ENCODE assay signal across 8 mouse cellular contexts in genomic region chr16:93712966-93713365, GRCm38 (mm10). TPM values are rescaled to one million over a fixed set of nuclear protein-coding genes. Genes with fewer than 3 reads are reported as not detected.
DNase-seq lines count a peak whose midpoint lies in the region; ATAC-seq and TF ChIP-seq lines count a peak whose summit lies in the region.

No protein-coding gene starts in this region.

- ATAC-seq in lung, embryonic 14.5 days (ENCODE audit: insufficient read depth), result no peak
- no peak for ATAC-seq in embryonic facial prominence, embryonic 12.5 days (ENCODE audit: insufficient number of reproducible peaks, insufficient read depth, low FRiP score, low TSS enrichment)
- ATAC-seq in neural tube, embryonic 15.5 days (ENCODE audit: low FRiP score), result no peak
- ATAC-seq in megakaryocyte-erythroid progenitor cell, adult 5-6 weeks (replicated peaks; ENCODE audit: low FRiP score, low TSS enrichment, poor library complexity, severe bottlenecking), result no peak

- H3K27ac ChIP-seq in lung, embryonic 14.5 days (ENCODE audit: low read depth), result no peak overlapping the region
- H3K27ac ChIP-seq in embryonic facial prominence, embryonic 12.5 days, result no peak overlapping the region
- H3K27ac ChIP-seq in limb, embryonic 10.5 days, result no peak overlapping the region
- H3K27ac ChIP-seq in neural tube, embryonic 15.5 days (replicated peaks), result peak overlapping the region; percentile 88; the same call in 1 of the 2 replicates

- no peak for DNase-seq in lung, embryonic 14.5 days
- DNase-seq in lung, postnatal 4 days, result no peak
- DNase-seq in limb, embryonic 10.5 days (ENCODE audit: low spot score), result no peak
- DNase-seq in ovary, adult 18-20 months (ENCODE audit: low spot score), result no peak
- no peak for DNase-seq in heart, postnatal 25 days (ENCODE audit: low spot score)

- peak overlapping the region; percentile 99 for H3K4me2 ChIP-seq in lung, embryonic 14.5 days
- peak overlapping the region; percentile 92 for H3K4me2 ChIP-seq in embryonic facial prominence, embryonic 12.5 days (replicated peaks)
- H3K4me2 ChIP-seq in neural tube, embryonic 15.5 days, result peak overlapping the region; percentile 65

- peaks cover 9% of the 10 kb centered on the region; the same call in 1 of the 2 replicates for H3K4me1 ChIP-seq in lung, embryonic 14.5 days (ENCODE audit: insufficient read depth)
- no peaks in the 10 kb centered on the region for H3K4me1 ChIP-seq in embryonic facial prominence, embryonic 12.5 days
- peaks cover 24% of the 10 kb centered on the region for H3K4me1 ChIP-seq in limb, embryonic 10.5 days
- peaks cover 34% of the 10 kb centered on the region for H3K4me1 ChIP-seq in neural tube, embryonic 15.5 days

- no peaks in the 10 kb centered on the region for H3K9me3 ChIP-seq in lung, embryonic 14.5 days (ENCODE audit: low read depth, low read length)
- no peaks in the 10 kb centered on the region for H3K9me3 ChIP-seq in embryonic facial prominence, embryonic 12.5 days
- no peaks in the 10 kb centered on the region for H3K9me3 ChIP-seq in limb, embryonic 10.5 days (replicated peaks)
- H3K9me3 ChIP-seq in neural tube, embryonic 15.5 days (replicated peaks), result no peaks in the 10 kb centered on the region

- H3K4me3 ChIP-seq in lung, embryonic 14.5 days (ENCODE audit: low read depth, low read length), result peak overlapping the region; percentile 69; the same call in 1 of the 2 replicates
- peak overlapping the region; percentile 64 for H3K4me3 ChIP-seq in embryonic facial prominence, embryonic 12.5 days
- H3K4me3 ChIP-seq in limb, embryonic 10.5 days, result peak overlapping the region; percentile 82; the same call in 1 of the 2 replicates
- H3K4me3 ChIP-seq in neural tube, embryonic 15.5 days (replicated peaks), result peak overlapping the region; percentile 65

- no peak for TF ChIP-seq CTCF in lung, embryonic 14.5 days (IDR thresholded peaks at IDR 0.05; ENCODE audit: low read depth)

- WGBS in lung, embryonic 14.5 days, result 76% methylated on average over 7 of the region's 7 CpGs
- 79% methylated on average over 7 of the region's 7 CpGs for WGBS in embryonic facial prominence, embryonic 12.5 days
- 80% methylated on average over 7 of the region's 7 CpGs for WGBS in limb, embryonic 10.5 days
- 66% methylated on average over 7 of the region's 7 CpGs for WGBS in neural tube, embryonic 15.5 days

- H3K27me3 ChIP-seq in lung, embryonic 14.5 days (ENCODE audit: insufficient read depth, low read length), result peaks cover 7% of the 10 kb centered on the region; the same call in 1 of the 2 replicates
- peaks cover 18% of the 10 kb centered on the region for H3K27me3 ChIP-seq in embryonic facial prominence, embryonic 12.5 days
- peaks cover 33% of the 10 kb centered on the region for H3K27me3 ChIP-seq in limb, embryonic 10.5 days (ENCODE audit: low read depth, poor library complexity, severe bottlenecking)
- H3K27me3 ChIP-seq in neural tube, embryonic 15.5 days (replicated peaks), result peaks cover 3% of the 10 kb centered on the region; the same call in 1 of the 2 replicates

- intact Hi-C loops in heart, postnatal 25 days (cut with DNase I), result no loop called here

- H3K36me3 ChIP-seq in lung, embryonic 14.5 days (ENCODE audit: insufficient read depth), result no peaks in the 10 kb centered on the region
- no peaks in the 10 kb centered on the region for H3K36me3 ChIP-seq in embryonic facial prominence, embryonic 12.5 days
- no peaks in the 10 kb centered on the region for H3K36me3 ChIP-seq in limb, embryonic 10.5 days
- peaks cover 5% of the 10 kb centered on the region; the same call in 1 of the 2 replicates for H3K36me3 ChIP-seq in neural tube, embryonic 15.5 days

- H3K9ac ChIP-seq in lung, embryonic 14.5 days, result no peak overlapping the region
- H3K9ac ChIP-seq in embryonic facial prominence, embryonic 12.5 days, result no peak overlapping the region
- peak overlapping the region; percentile 74 for H3K9ac ChIP-seq in neural tube, embryonic 15.5 days (replicated peaks)

RNA-seq across cellular contexts. Expression of gene Dop1b, which starts 1.3 kb away (rescaled TPM):
- polyA plus RNA-seq in lung, embryonic 14.5 days (2014; fragmentation: Nextera tagmentation; extraction: Ambion mirVana), result 13.4 and 16.2 TPM in 2 replicates
- polyA plus RNA-seq in embryonic facial prominence, embryonic 12.5 days (2016; fragmentation: Nextera tagmentation; extraction: Ambion mirVana), result 11.9 and 12.2 TPM in 2 replicates
- polyA plus RNA-seq in limb, embryonic 10.5 days (2016; fragmentation: Nextera tagmentation; extraction: Ambion mirVana), result 3.4 and 5.3 TPM in 2 replicates
- polyA plus RNA-seq in neural tube, embryonic 15.5 days (2015; fragmentation: Nextera tagmentation; extraction: Ambion mirVana), result 33.4 and 38.3 TPM in 2 replicates
- total RNA-seq in megakaryocyte-erythroid progenitor cell, adult 5-6 weeks (2014; fragmentation: Nextera tagmentation), result 38.8 and 63.3 TPM in 2 replicates
- total RNA-seq in megakaryocyte-erythroid progenitor cell, adult 5-6 weeks (2017), result 9.1 and 17.6 TPM in 2 replicates
- 10 to 100 TPM; 14.5 to 16.6 TPM for total RNA-seq in heart, postnatal 25 days (2021)

RNA-seq across cellular contexts. Expression of gene Cbr3, which starts 30.0 kb away (rescaled TPM):
- 4.4 and 5.4 TPM in 2 replicates for polyA plus RNA-seq in lung, embryonic 14.5 days (2014; fragmentation: Nextera tagmentation; extraction: Ambion mirVana)
- 3.3 and 4.4 TPM in 2 replicates for polyA plus RNA-seq in embryonic facial prominence, embryonic 12.5 days (2016; fragmentation: Nextera tagmentation; extraction: Ambion mirVana)
- polyA plus RNA-seq in limb, embryonic 10.5 days (2016; fragmentation: Nextera tagmentation; extraction: Ambion mirVana), result 0.60 and 0.93 TPM in 2 replicates
- 1.7 and 2.0 TPM in 2 replicates for polyA plus RNA-seq in neural tube, embryonic 15.5 days (2015; fragmentation: Nextera tagmentation; extraction: Ambion mirVana)
- 1.5 TPM in 1 of 2 replicates, not detected in the other for total RNA-seq in megakaryocyte-erythroid progenitor cell, adult 5-6 weeks (2014; fragmentation: Nextera tagmentation)
- not detected in 2 replicates for total RNA-seq in megakaryocyte-erythroid progenitor cell, adult 5-6 weeks (2017)
- 1 to 10 TPM; 2.5 to 3.3 TPM for total RNA-seq in heart, postnatal 25 days (2021)
